Mouse (Mus musculus) MEL (cell line): Measurements from ENCODE around the gene Sorcs1.

Source experiments
- BHLHE40 ChIP-seq: IDR thresholded peaks from 2 replicates; pipeline ENCODE4 v1.6.1; 2012; ENCODE audit warnings: low read depth, mild to moderate bottlenecking, inconsistent platforms, low read length, improper control_type of control experiment, borderline replicate concordance
- CHD1 ChIP-seq: IDR thresholded peaks from 2 replicates; pipeline ENCODE4 v1.6.1; 2012; ENCODE audit warnings: low read depth, mild to moderate bottlenecking, inconsistent platforms, low read length, improper control_type of control experiment
- CTCF ChIP-seq, 3 experiments: IDR thresholded peaks in 2 of 3; conservative IDR thresholded peaks in 1 of 3; 2 replicates each; pipeline ENCODE4 v1.5.1; 2011 to 2012; ENCODE audit warnings: low read length in 3 of 3, low read depth in 2 of 3, mild to moderate bottlenecking in 2 of 3, improper control_type of control experiment in 1 of 3, inconsistent platforms in 1 of 3, mixed read lengths in 1 of 3, moderate library complexity in 1 of 3; ENCODE audit not compliant: control insufficient read depth in 1 of 3, insufficient read depth in 1 of 3, poor library complexity in 1 of 3, severe bottlenecking in 1 of 3
- E2F4 ChIP-seq: IDR thresholded peaks from 2 replicates; pipeline ENCODE4 v1.6.1; 2011; ENCODE audit warnings: low read depth, low read length, improper control_type of control experiment, borderline replicate concordance
- EP300 ChIP-seq, 2 experiments: IDR thresholded peaks; 2 replicates each; pipeline ENCODE4 v1.6.1; 2011; ENCODE audit warnings: improper control_type of control experiment in 2 of 2, low read length in 2 of 2, low read depth in 1 of 2, mild to moderate bottlenecking in 1 of 2
- GATA1 ChIP-seq: IDR thresholded peaks from 2 replicates; pipeline ENCODE4 v1.6.1; 2011; ENCODE audit warnings: low read depth, low read length, improper control_type of control experiment
- MEF2A ChIP-seq: IDR thresholded peaks from 2 replicates; pipeline ENCODE4 v1.6.1; 2014; ENCODE audit warnings: low read depth, mild to moderate bottlenecking, inconsistent platforms, low read length, improper control_type of control experiment; ENCODE audit not compliant: poor library complexity, insufficient replicate concordance, severe bottlenecking; ENCODE audit errors: extremely low read depth
- NRF1 ChIP-seq: IDR thresholded peaks from 2 replicates; pipeline ENCODE4 v1.6.1; 2014; ENCODE audit warnings: low read depth, mild to moderate bottlenecking, inconsistent platforms, low read length, improper control_type of control experiment, moderate library complexity; ENCODE audit not compliant: poor library complexity, insufficient read depth, severe bottlenecking
- POLR2A ChIP-seq, 2 experiments: IDR thresholded peaks; 2 replicates each; pipeline ENCODE4 v1.6.1; 2011 to 2012; ENCODE audit warnings: low read length in 2 of 2, mild to moderate bottlenecking in 2 of 2, control low read depth in 1 of 2, improper control_type of control experiment in 1 of 2, low read depth in 1 of 2, moderate library complexity in 1 of 2; ENCODE audit not compliant: control insufficient read depth in 1 of 2, insufficient read depth in 1 of 2, poor library complexity in 1 of 2
- POLR2AphosphoS2 ChIP-seq: IDR thresholded peaks from 2 replicates; pipeline ENCODE4 v1.6.1; 2011; ENCODE audit warnings: low read length, improper control_type of control experiment
- RCOR1 ChIP-seq: IDR thresholded peaks from 2 replicates; pipeline ENCODE4 v1.6.1; 2012; ENCODE audit warnings: low read depth, mild to moderate bottlenecking, inconsistent platforms, low read length, improper control_type of control experiment
- TAL1 ChIP-seq: IDR thresholded peaks from 2 replicates; pipeline ENCODE4 v1.6.1; 2012; ENCODE audit warnings: mild to moderate bottlenecking, inconsistent platforms, low read length, moderate library complexity, mixed read lengths
- TCF12 ChIP-seq: IDR thresholded peaks from 2 replicates; pipeline ENCODE4 v1.6.1; 2014; ENCODE audit warnings: low read depth, mild to moderate bottlenecking, inconsistent platforms, low read length, improper control_type of control experiment, moderate library complexity

GRCm38 (mm10) chr19:50676578-50677524 lies 1.6 kb downstream of the Sorcs1 start:
- no peak for TF ChIP-seq TAL1
- TF ChIP-seq CTCF (IDR thresholded peaks at IDR 0.05 in 2 of 3, conservative IDR thresholded peaks at IDR 0.05 in 1 of 3; ENCODE audit: control insufficient read depth in 1 of 3, insufficient read depth in 1 of 3, low read depth in 2 of 3, low read length in 3 of 3, poor library complexity in 1 of 3, severe bottlenecking in 1 of 3) = no peak
- TF ChIP-seq E2F4 = no peak
- TF ChIP-seq MEF2A = no peak
- no peak for TF ChIP-seq GATA1
- TF ChIP-seq POLR2AphosphoS2 = no peak
- no peak for TF ChIP-seq RCOR1
- TF ChIP-seq TCF12 = no peak
- no peak for TF ChIP-seq EP300 (IDR thresholded peaks at IDR 0.05; ENCODE audit: low read depth in 1 of 2, low read length in 2 of 2)
- TF ChIP-seq CHD1 = no peak
- no peak for TF ChIP-seq BHLHE40
- no peak for TF ChIP-seq POLR2A (IDR thresholded peaks at IDR 0.05; ENCODE audit: control insufficient read depth in 1 of 2, insufficient read depth in 1 of 2, low read depth in 1 of 2, low read length in 2 of 2, poor library complexity in 1 of 2)
- TF ChIP-seq NRF1 = no peak
